9 mouse cellular contexts compared by ENCODE assay signal in the genomic region with DNA sequence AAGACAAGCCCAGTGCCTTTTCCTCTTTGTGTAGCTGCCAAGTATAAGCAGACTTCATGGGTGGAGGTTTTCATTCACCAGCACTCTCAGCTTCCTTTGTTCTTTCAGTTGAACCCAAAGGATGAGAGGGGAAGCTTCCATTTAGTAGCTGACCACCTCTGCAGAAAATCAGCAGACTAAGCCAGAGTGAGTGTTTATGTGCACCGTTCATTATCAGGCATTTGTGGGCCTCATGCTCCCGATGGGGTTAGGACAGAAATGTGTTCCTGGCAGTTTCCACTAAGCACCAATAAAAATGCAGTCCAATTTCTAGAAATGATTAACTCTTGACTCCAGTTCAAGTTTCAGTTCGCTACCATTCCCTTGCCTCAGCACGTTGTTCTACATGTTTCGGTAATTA.
DNase-seq lines count a peak whose midpoint lies in the region; ATAC-seq and TF ChIP-seq lines count a peak whose summit lies in the region.
"Had no signal": no experiment of that assay in that cellular context is flagged by ENCODE, and none has a peak within 500 bp of the region (broad histone marks: within the 10 kb centered on the region; RNA-seq: fewer than 3 reads in every experiment).

No protein-coding gene starts in this region.

- no peaks in the 10 kb centered on the region for H3K4me1 ChIP-seq in embryonic facial prominence, embryonic 14.5 days (ENCODE audit: control insufficient read depth, insufficient read depth, low read length)
- H3K4me1 ChIP-seq in embryonic facial prominence, embryonic 10.5 days: 0 out of 2 replicates have a peak, but pooled peaks cover 6% of the 10 kb centered on the region
- H3K4me1 ChIP-seq in lung, postnatal 0 days (ENCODE audit: insufficient read depth, low read depth, low read length): no peaks in the 10 kb centered on the region
- no peaks in the 10 kb centered on the region for H3K4me1 ChIP-seq in intestine, embryonic 16.5 days (ENCODE audit: control insufficient read depth, insufficient read depth, low read length)
- no peaks in the 10 kb centered on the region for H3K4me1 ChIP-seq in neural tube, embryonic 14.5 days (ENCODE audit: control insufficient read depth, insufficient read depth, low read length)

- no peaks in the 10 kb centered on the region for H3K27me3 ChIP-seq in embryonic facial prominence, embryonic 14.5 days (replicated peaks; ENCODE audit: control insufficient read depth, insufficient read depth, low read length)
- no peaks in the 10 kb centered on the region for H3K27me3 ChIP-seq in embryonic facial prominence, embryonic 10.5 days (replicated peaks; ENCODE audit: low read depth, poor library complexity, severe bottlenecking)
- no peaks in the 10 kb centered on the region for H3K27me3 ChIP-seq in lung, postnatal 0 days (replicated peaks; ENCODE audit: insufficient read depth, low read length)
- H3K27me3 ChIP-seq in intestine, embryonic 16.5 days (replicated peaks; ENCODE audit: control insufficient read depth, insufficient read depth, low read length): no peaks in the 10 kb centered on the region
- H3K27me3 ChIP-seq in neural tube, embryonic 14.5 days (ENCODE audit: control insufficient read depth, insufficient read depth, low read length): no peaks in the 10 kb centered on the region

- no peaks in the 10 kb centered on the region for H3K9me3 ChIP-seq in embryonic facial prominence, embryonic 14.5 days (ENCODE audit: control insufficient read depth, low read length)
- H3K9me3 ChIP-seq in embryonic facial prominence, embryonic 10.5 days: no peaks in the 10 kb centered on the region; the same call in 1 of the 2 replicates
- H3K9me3 ChIP-seq in lung, postnatal 0 days (ENCODE audit: low read length): no peaks in the 10 kb centered on the region
- no peaks in the 10 kb centered on the region for H3K9me3 ChIP-seq in intestine, embryonic 16.5 days (ENCODE audit: control insufficient read depth, low read length)
- no peaks in the 10 kb centered on the region for H3K9me3 ChIP-seq in neural tube, embryonic 14.5 days (ENCODE audit: control insufficient read depth, low read length)

- no peak overlapping the region for H3K9ac ChIP-seq in embryonic facial prominence, embryonic 14.5 days (ENCODE audit: low read depth, low read length)
- H3K9ac ChIP-seq in lung, postnatal 0 days (replicated peaks; ENCODE audit: low read depth): no peak overlapping the region
- no peak overlapping the region for H3K9ac ChIP-seq in intestine, embryonic 16.5 days (ENCODE audit: low read depth, low read length)
- no peak overlapping the region for H3K9ac ChIP-seq in neural tube, embryonic 14.5 days (replicated peaks; ENCODE audit: low read depth, low read length)

- 60% methylated on average over 5 of the region's 5 CpGs for WGBS in embryonic facial prominence, embryonic 14.5 days
- WGBS in embryonic facial prominence, embryonic 10.5 days: 79% methylated on average over 5 of the region's 5 CpGs
- 43% methylated on average over 5 of the region's 5 CpGs for WGBS in lung, postnatal 0 days
- WGBS in intestine, embryonic 16.5 days: 41% methylated on average over 5 of the region's 5 CpGs
- WGBS in neural tube, embryonic 14.5 days: 27% methylated on average over 5 of the region's 5 CpGs

- TF ChIP-seq EP300 in lung, postnatal 0 days (IDR thresholded peaks at IDR 0.05): no peak

- ATAC-seq in embryonic facial prominence, embryonic 14.5 days (ENCODE audit: low read depth): no peak
- ATAC-seq in lung, postnatal 0 days: no peak
- peak; percentile 85 for ATAC-seq in intestine, embryonic 16.5 days
- ATAC-seq in neural tube, embryonic 14.5 days (ENCODE audit: low read depth): peak; percentile 58; the same call in 1 of the 2 replicates
- no peak for ATAC-seq in frontal cortex, adult (ENCODE audit: low TSS enrichment)

- H3K4me2 ChIP-seq in embryonic facial prominence, embryonic 14.5 days (ENCODE audit: low read depth, low read length): no peak overlapping the region
- peak overlapping the region; percentile 19; the same call in 1 of the 2 replicates for H3K4me2 ChIP-seq in lung, postnatal 0 days (replicated peaks; ENCODE audit: low read depth, low read length)
- no peak overlapping the region for H3K4me2 ChIP-seq in intestine, embryonic 16.5 days (ENCODE audit: low read depth, low read length)
- no peak overlapping the region for H3K4me2 ChIP-seq in neural tube, embryonic 14.5 days (ENCODE audit: low read depth, low read length)

- TF ChIP-seq CTCF in lung, postnatal 0 days (IDR thresholded peaks at IDR 0.05): no peak

- peak; percentile 5 for DNase-seq in embryonic facial prominence, embryonic 14.5 days (ENCODE audit: low spot score)
- no peak for DNase-seq in embryonic facial prominence, embryonic 10.5 days (ENCODE audit: low spot score)
- peak; percentile 7 for DNase-seq in lung, postnatal 0 days (ENCODE audit: low spot score)
- no peak for DNase-seq in lung, postnatal 14 days
- DNase-seq in spleen, adult 18-20 months: no peak
- DNase-seq: lung, postnatal 10 days had no signal

- no peak overlapping the region for H3K27ac ChIP-seq in embryonic facial prominence, embryonic 14.5 days (replicated peaks; ENCODE audit: low read depth, low read length)
- H3K27ac ChIP-seq in embryonic facial prominence, embryonic 10.5 days (replicated peaks): no peak overlapping the region
- H3K27ac ChIP-seq in lung, postnatal 0 days (ENCODE audit: low read length): no peak overlapping the region
- H3K27ac ChIP-seq in intestine, embryonic 16.5 days (ENCODE audit: low read length): no peak overlapping the region
- H3K27ac ChIP-seq in neural tube, embryonic 14.5 days (ENCODE audit: low read depth, low read length): no peak overlapping the region

- no peaks in the 10 kb centered on the region for H3K36me3 ChIP-seq in embryonic facial prominence, embryonic 14.5 days (ENCODE audit: control insufficient read depth, insufficient read depth, low read length)
- no peaks in the 10 kb centered on the region for H3K36me3 ChIP-seq in embryonic facial prominence, embryonic 10.5 days (replicated peaks)
- no peaks in the 10 kb centered on the region for H3K36me3 ChIP-seq in lung, postnatal 0 days (ENCODE audit: insufficient read depth, low read length)
- H3K36me3 ChIP-seq in intestine, embryonic 16.5 days (ENCODE audit: control insufficient read depth, insufficient read depth, low read length): no peaks in the 10 kb centered on the region
- no peaks in the 10 kb centered on the region for H3K36me3 ChIP-seq in neural tube, embryonic 14.5 days (ENCODE audit: control insufficient read depth, insufficient read depth, low read length)

- no peak overlapping the region for H3K4me3 ChIP-seq in embryonic facial prominence, embryonic 14.5 days (ENCODE audit: low read depth, low read length)
- H3K4me3 ChIP-seq in embryonic facial prominence, embryonic 10.5 days: no peak overlapping the region
- H3K4me3 ChIP-seq in lung, postnatal 0 days (ENCODE audit: low read depth, low read length): no peak overlapping the region; the same call in 1 of the 2 replicates
- H3K4me3 ChIP-seq in intestine, embryonic 16.5 days (ENCODE audit: low read length): no peak overlapping the region
- no peak overlapping the region for H3K4me3 ChIP-seq in neural tube, embryonic 14.5 days (ENCODE audit: low read depth, low read length)

Comparison
In these comparisons a context has a peak if more than half of its experiments do, and no peak if none do; other contexts are left out.
1. DNase-seq: peak in embryonic facial prominence, embryonic 14.5 days (single experiment) and lung, postnatal 0 days (single experiment); none in embryonic facial prominence, embryonic 10.5 days (single experiment), lung, postnatal 14 days (single experiment) and spleen, adult 18-20 months (0 of 2).
2. ATAC-seq: peak in intestine, embryonic 16.5 days (single experiment) and neural tube, embryonic 14.5 days (single experiment); none in embryonic facial prominence, embryonic 14.5 days (single experiment), lung, postnatal 0 days (single experiment) and frontal cortex, adult (single experiment).